Mouse (Mus musculus): ENCODE data around the gene Zscan5b. TPM values are rescaled to one million over a fixed set of nuclear protein-coding genes. Genes with fewer than 3 reads are reported as not detected.

Gene Zscan5b
- total and polyA plus RNA-seq, 2 experiments from 2014 or later: not detected

DNA sequence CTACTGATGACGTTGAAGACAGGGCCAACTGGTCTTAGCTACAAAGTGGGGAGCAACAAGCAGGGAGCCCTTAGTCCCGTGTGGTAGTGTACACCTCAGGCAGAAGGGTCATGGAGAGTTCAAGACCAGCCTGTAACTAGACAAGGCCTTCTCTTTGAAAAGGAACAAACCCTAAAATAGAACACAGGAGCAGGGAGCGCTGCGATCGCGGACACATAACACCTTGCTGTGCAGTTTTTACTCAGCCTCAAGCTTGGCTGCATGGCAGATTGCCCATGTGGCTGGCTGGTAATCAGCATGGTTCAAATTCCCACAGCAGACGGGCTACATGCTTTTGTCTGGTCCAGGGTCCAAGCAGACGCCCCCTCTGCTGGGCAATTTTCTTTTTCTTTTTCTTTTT lies 37.6 kb upstream of the Zscan5b start:
- H3K4me2 ChIP-seq (ENCODE audit: low read depth): no peak overlapping the region
- no peak overlapping the region for H3K4me3 ChIP-seq (ENCODE audit: low read depth, low read length)
- H3K4me1 ChIP-seq (ENCODE audit: insufficient read depth): no peaks in the 10 kb centered on the region
- TF ChIP-seq CTCF (IDR thresholded peaks at IDR 0.05; ENCODE audit: low read depth): no peak
- H3K9ac ChIP-seq: no peak overlapping the region
- WGBS: 80% methylated on average over 8 of the region's 8 CpGs
- ATAC-seq (no peak), DNase-seq (no peak)
- H3K27me3 ChIP-seq (ENCODE audit: insufficient read depth, low read length): no peaks in the 10 kb centered on the region
- H3K36me3 ChIP-seq (ENCODE audit: insufficient read depth): peaks cover 50% of the 10 kb centered on the region
- no peaks in the 10 kb centered on the region for H3K9me3 ChIP-seq (ENCODE audit: low read length)
- no peak overlapping the region for H3K27ac ChIP-seq (ENCODE audit: low read depth, low read length)

DNA sequence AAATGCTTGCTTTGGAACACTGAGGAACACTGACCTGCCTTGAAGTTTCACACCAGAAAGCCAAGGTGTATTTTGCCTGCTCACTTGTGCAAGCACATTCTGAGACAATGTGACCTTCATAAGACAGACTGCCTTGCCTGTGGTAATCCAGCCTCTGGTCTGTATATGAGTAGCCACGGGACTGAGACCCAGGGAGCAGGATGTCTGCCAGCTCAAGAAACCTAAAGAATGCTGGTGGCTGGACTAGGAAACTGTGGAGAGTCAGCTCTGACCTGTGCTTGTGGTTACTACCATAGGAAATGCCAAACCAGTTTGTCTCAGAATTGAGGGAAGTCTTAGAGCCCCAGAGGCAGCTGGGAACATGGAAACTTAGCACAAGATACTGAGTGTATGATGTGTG lies 36.7 kb upstream of the Zscan5b start:
- Histone ChIP-seq H3K4me3 (ENCODE audit: low read depth, low read length) (no peak overlapping the region), H3K27me3 (ENCODE audit: insufficient read depth, low read length) (no peaks in the 10 kb centered on the region), H3K36me3 (ENCODE audit: insufficient read depth) (peaks cover 58% of the 10 kb centered on the region), H3K4me1 (ENCODE audit: insufficient read depth) (no peaks in the 10 kb centered on the region), H3K27ac (ENCODE audit: low read depth, low read length) (no peak overlapping the region), H3K9ac (no peak overlapping the region), H3K4me2 (ENCODE audit: low read depth) (no peak overlapping the region), H3K9me3 (ENCODE audit: low read length) (no peaks in the 10 kb centered on the region)
- DNase-seq: no peak
- no peak for ATAC-seq
- no peak for TF ChIP-seq CTCF (IDR thresholded peaks at IDR 0.05; ENCODE audit: low read depth)
- WGBS: 93% methylated on average over 1 of the region's 1 CpGs

- no peak for DNase-seq
- no peak overlapping the region for H3K9ac ChIP-seq
- H3K4me1 ChIP-seq (ENCODE audit: insufficient read depth): no peaks in the 10 kb centered on the region
- no peak for ATAC-seq
- H3K36me3 ChIP-seq (ENCODE audit: insufficient read depth): peaks cover 59% of the 10 kb centered on the region
- H3K4me2 ChIP-seq (ENCODE audit: low read depth): no peak overlapping the region
- no peak for TF ChIP-seq CTCF (IDR thresholded peaks at IDR 0.05; ENCODE audit: low read depth)
- no peaks in the 10 kb centered on the region for H3K27me3 ChIP-seq (ENCODE audit: insufficient read depth, low read length)
- WGBS: 98% methylated on average over 2 of the region's 2 CpGs
- H3K27ac ChIP-seq (ENCODE audit: low read depth, low read length): no peak overlapping the region
- H3K4me3 ChIP-seq (ENCODE audit: low read depth, low read length): no peak overlapping the region
- H3K9me3 ChIP-seq (ENCODE audit: low read length): no peaks in the 10 kb centered on the region
Measured at GRCm38 (mm10) chr7:6186176-6186575, 35.9 kb upstream of the Zscan5b start.

- H3K36me3 ChIP-seq (ENCODE audit: insufficient read depth): peaks cover 59% of the 10 kb centered on the region
- no peaks in the 10 kb centered on the region for H3K4me1 ChIP-seq (ENCODE audit: insufficient read depth)
- H3K4me3 ChIP-seq (ENCODE audit: low read depth, low read length): no peak overlapping the region
- H3K9ac ChIP-seq: no peak overlapping the region
- no peak for DNase-seq
- no peaks in the 10 kb centered on the region for H3K27me3 ChIP-seq (ENCODE audit: insufficient read depth, low read length)
- H3K9me3 ChIP-seq (ENCODE audit: low read length): no peaks in the 10 kb centered on the region
- no peak overlapping the region for H3K27ac ChIP-seq (ENCODE audit: low read depth, low read length)
- no peak overlapping the region for H3K4me2 ChIP-seq (ENCODE audit: low read depth)
- ATAC-seq: no peak
- TF ChIP-seq CTCF (IDR thresholded peaks at IDR 0.05; ENCODE audit: low read depth): no peak
- WGBS: 94% methylated on average over 2 of the region's 2 CpGs
Measured at GRCm38 (mm10) chr7:6186756-6187155, 35.3 kb upstream of the Zscan5b start.

DNA sequence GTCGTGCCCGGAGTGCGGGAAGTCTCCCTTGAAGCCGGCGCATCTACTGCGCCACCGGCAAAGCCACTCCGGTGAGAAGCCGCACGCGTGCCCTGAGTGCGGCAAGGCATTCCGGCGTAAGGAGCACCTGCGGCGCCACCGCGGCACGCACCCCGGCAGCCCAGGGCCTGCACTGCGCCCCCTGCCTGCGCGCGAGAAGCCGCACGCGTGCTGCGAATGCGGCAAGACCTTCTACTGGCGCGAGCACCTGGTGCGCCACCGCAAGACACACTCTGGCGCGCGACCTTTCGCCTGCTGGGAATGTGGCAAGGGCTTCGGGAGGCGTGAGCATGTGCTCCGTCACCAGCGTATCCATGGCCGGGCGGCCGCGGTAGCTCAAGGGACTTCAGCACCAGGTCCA lies 32.5 kb upstream of the Zscan5b start:
- Histone ChIP-seq H3K4me3 (ENCODE audit: low read depth, low read length) (no peak overlapping the region), H3K4me2 (ENCODE audit: low read depth) (no peak overlapping the region), H3K9ac (no peak overlapping the region), H3K27ac (ENCODE audit: low read depth, low read length) (no peak overlapping the region), H3K27me3 (ENCODE audit: insufficient read depth, low read length) (no peaks in the 10 kb centered on the region), H3K9me3 (ENCODE audit: low read length) (no peaks in the 10 kb centered on the region), H3K4me1 (ENCODE audit: insufficient read depth) (no peaks in the 10 kb centered on the region), H3K36me3 (ENCODE audit: insufficient read depth) (peaks cover 47% of the 10 kb centered on the region)
- peak; percentile 54 for TF ChIP-seq CTCF (IDR thresholded peaks at IDR 0.05; ENCODE audit: low read depth)
- WGBS: 53% methylated on average over 45 of the region's 45 CpGs
- DNase-seq (no peak), ATAC-seq (peak; percentile 18; the same call in 1 of the 2 replicates)

DNA sequence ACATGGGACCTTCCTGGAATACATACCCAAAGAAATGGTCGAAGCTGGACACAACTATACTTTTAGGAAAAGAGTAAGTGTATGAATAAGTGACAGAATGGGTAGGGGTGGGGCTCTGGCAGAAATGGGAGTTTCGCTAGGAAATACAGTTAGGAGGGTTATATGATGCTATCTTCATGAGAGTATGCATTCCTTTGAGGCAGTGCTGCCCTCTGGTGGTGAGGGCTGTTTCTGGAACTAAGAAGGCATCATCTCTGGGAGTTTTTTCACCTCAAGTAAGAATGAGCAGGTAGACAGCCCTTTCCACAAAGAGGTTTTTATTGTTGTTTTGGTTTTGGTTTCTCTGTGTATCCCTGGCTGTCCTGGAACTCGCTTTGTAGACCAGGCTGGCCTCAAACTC lies 30.7 kb upstream of the Zscan5b start:
- H3K4me3 ChIP-seq (ENCODE audit: low read depth, low read length): no peak overlapping the region
- no peaks in the 10 kb centered on the region for H3K9me3 ChIP-seq (ENCODE audit: low read length)
- H3K4me1 ChIP-seq (ENCODE audit: insufficient read depth): no peaks in the 10 kb centered on the region
- no peak overlapping the region for H3K4me2 ChIP-seq (ENCODE audit: low read depth)
- peak; percentile 72 for DNase-seq
- no peak overlapping the region for H3K9ac ChIP-seq
- peaks cover 35% of the 10 kb centered on the region for H3K36me3 ChIP-seq (ENCODE audit: insufficient read depth)
- ATAC-seq: peak; percentile 38; the same call in 1 of the 2 replicates
- no peaks in the 10 kb centered on the region for H3K27me3 ChIP-seq (ENCODE audit: insufficient read depth, low read length)
- 41% methylated on average over 3 of the region's 3 CpGs for WGBS
- no peak overlapping the region for H3K27ac ChIP-seq (ENCODE audit: low read depth, low read length)
- TF ChIP-seq CTCF (IDR thresholded peaks at IDR 0.05; ENCODE audit: low read depth): peak; percentile 80

GRCm38 (mm10) chr7:6194129-6194528 lies 27.9 kb upstream of the Zscan5b start:
- peak; percentile 82 for TF ChIP-seq CTCF (IDR thresholded peaks at IDR 0.05; ENCODE audit: low read depth)
- 24% methylated on average over 5 of the region's 5 CpGs for WGBS
- no peaks in the 10 kb centered on the region for H3K4me1 ChIP-seq (ENCODE audit: insufficient read depth)
- ATAC-seq (peak; percentile 84), DNase-seq (peak; percentile 63)
- no peaks in the 10 kb centered on the region for H3K27me3 ChIP-seq (ENCODE audit: insufficient read depth, low read length)
- no peak overlapping the region for H3K4me2 ChIP-seq (ENCODE audit: low read depth)
- no peak overlapping the region for H3K4me3 ChIP-seq (ENCODE audit: low read depth, low read length)
- H3K9ac ChIP-seq: no peak overlapping the region
- no peak overlapping the region for H3K27ac ChIP-seq (ENCODE audit: low read depth, low read length)
- no peaks in the 10 kb centered on the region for H3K9me3 ChIP-seq (ENCODE audit: low read length)
- peaks cover 13% of the 10 kb centered on the region for H3K36me3 ChIP-seq (ENCODE audit: insufficient read depth)

DNA sequence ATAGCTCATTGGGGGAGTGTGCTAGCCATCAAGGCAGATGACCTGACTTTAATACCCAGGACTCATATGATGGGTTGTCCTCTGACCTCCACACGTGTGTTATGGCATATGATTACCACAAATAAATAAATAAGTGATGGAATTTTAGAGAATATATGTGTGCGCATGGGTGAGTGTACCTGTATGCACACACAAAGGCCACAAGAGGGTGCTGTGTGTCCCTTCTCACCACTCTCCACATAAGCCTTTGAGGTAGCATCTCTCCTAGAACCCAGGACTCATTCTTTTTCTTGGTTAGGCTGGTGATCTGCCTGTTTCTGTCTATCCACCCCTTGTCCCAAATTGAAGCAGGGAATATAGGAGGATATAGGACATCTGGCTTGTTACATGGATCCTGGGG lies 26.3 kb upstream of the Zscan5b start:
- Histone ChIP-seq H3K4me2 (ENCODE audit: low read depth) (no peak overlapping the region), H3K36me3 (ENCODE audit: insufficient read depth) (no peaks in the 10 kb centered on the region), H3K27ac (ENCODE audit: low read depth, low read length) (no peak overlapping the region), H3K4me1 (ENCODE audit: insufficient read depth) (no peaks in the 10 kb centered on the region), H3K4me3 (ENCODE audit: low read depth, low read length) (no peak overlapping the region), H3K27me3 (ENCODE audit: insufficient read depth, low read length) (no peaks in the 10 kb centered on the region), H3K9ac (no peak overlapping the region), H3K9me3 (ENCODE audit: low read length) (no peaks in the 10 kb centered on the region)
- 63% methylated on average over 2 of the region's 2 CpGs for WGBS
- peak; percentile 35 for TF ChIP-seq CTCF (IDR thresholded peaks at IDR 0.05; ENCODE audit: low read depth)
- DNase-seq (no peak), ATAC-seq (no peak)
